Mouse (Mus musculus): ENCODE data around the gene Ing1. TPM values are rescaled to one million over a fixed set of nuclear protein-coding genes. Genes with fewer than 3 reads are reported as not detected.
"Not testable (repeated sequence)": the region's sequence is repeated elsewhere in the genome, so short reads cannot be mapped to it uniquely, and the experiment has no call there.

Ing1 gene
- polyA plus RNA-seq, 1 experiment from 2014 or later: 26.6 TPM

DNA sequence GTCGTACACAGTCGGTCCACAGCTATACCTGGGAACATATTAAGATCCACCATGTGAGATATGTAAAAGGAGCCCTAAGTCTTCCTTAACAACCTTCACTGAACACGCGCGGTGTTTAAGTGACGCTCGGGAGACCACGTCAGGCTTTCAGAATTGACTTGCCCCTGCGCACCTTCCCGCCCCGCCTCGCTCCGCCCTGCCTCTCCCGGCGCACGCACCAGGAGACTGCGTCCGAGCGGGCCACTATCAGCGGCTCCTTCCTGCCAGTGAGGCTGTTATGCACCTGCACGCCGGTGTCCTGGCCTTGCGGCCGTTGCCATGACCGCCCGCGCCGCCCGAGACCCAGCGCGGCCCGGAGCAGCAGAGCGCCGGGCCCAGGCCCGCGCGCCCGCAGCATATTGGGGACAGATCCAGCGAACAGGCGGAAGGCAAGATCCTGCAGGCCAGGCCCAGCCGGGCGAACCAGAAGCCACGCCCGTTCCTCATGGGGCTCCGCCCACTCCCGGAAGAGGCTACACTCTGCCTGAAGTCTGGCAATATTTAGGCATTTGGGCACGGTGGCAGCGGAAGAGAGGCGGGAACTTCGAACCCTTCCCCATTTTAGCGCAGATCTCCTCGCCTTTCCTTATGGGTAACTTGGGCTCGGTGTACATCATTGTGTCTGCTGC lies 5.0 kb upstream of the Ing1 start, which contains the start of gene Cars2:
Gene Cars2 (minus strand): TSS at position 503 of the 668 bp plus-strand sequence.
- Histone ChIP-seq H3K4me3 (ENCODE audit: control insufficient read depth in 1 of 2, insufficient read depth in 1 of 2, low read depth in 1 of 2, low read length in 2 of 2) (peak within 1 kb of the TSS; percentile 81 to 85), H3K27me3 (ENCODE audit: control insufficient read depth, insufficient read depth, low read length) (no peaks in the 10 kb centered on the region), H3K4me2 (ENCODE audit: low read length) (peak within 1 kb of the TSS; percentile 72), H3K9ac (ENCODE audit: low read length) (peak within 1 kb of the TSS; percentile 86), H3K9me3 (ENCODE audit: control insufficient read depth, low read length) (no peaks in the 10 kb centered on the region), H3K27ac (replicated peaks in 1 of 2; ENCODE audit: control insufficient read depth in 1 of 2, insufficient read depth in 1 of 2, low read depth in 2 of 2, low read length in 2 of 2) (peak within 1 kb of the TSS; percentile 80 to 89), H3K36me3 (ENCODE audit: control insufficient read depth, insufficient read depth, low read length) (peaks cover 17% of the 10 kb centered on the region; the same call in 1 of the 2 replicates), H3K4me1 (ENCODE audit: control insufficient read depth in 2 of 2, insufficient read depth in 2 of 2, low read length in 2 of 2) (peaks cover 0 to 17% of the 10 kb centered on the region in 2 experiments; a peak in 3 of 4 replicates)
- WGBS: under 1% methylated on average over 53 of the region's 53 CpGs
- ATAC-seq (ENCODE audit: insufficient number of reproducible peaks, insufficient read depth, low FRiP score, low read depth): peak; percentile 68

DNA sequence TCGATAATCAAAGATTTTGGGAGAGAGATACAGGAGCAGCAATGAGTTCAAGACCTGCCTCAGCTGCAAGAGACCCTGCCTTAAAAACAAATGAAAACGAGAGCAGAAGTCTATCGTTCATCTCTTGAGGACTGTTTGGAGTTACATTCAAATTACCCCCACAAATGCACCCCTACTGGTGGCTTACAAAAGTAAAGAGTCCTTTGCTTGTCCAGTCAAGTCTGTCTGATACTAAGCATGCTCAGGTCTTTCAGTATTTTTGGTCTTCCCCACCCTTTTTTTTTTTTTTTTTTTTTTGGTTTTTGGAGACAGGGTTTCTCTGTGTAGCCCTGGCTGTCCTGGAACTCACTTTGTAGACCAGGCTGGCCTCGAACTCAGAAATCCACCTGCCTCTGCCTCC lies 3.9 kb upstream of the Ing1 start:
- ATAC-seq (ENCODE audit: insufficient number of reproducible peaks, insufficient read depth, low FRiP score, low read depth); H3K27me3 ChIP-seq (ENCODE audit: control insufficient read depth, insufficient read depth, low read length); H3K4me3 ChIP-seq (ENCODE audit: control insufficient read depth in 1 of 2, insufficient read depth in 1 of 2, low read depth in 1 of 2, low read length in 2 of 2); H3K27ac ChIP-seq (replicated peaks in 1 of 2; ENCODE audit: control insufficient read depth in 1 of 2, insufficient read depth in 1 of 2, low read depth in 2 of 2, low read length in 2 of 2); H3K36me3 ChIP-seq (ENCODE audit: control insufficient read depth, insufficient read depth, low read length); H3K4me2 ChIP-seq (ENCODE audit: low read length); H3K9me3 ChIP-seq (ENCODE audit: control insufficient read depth, low read length): not testable (repeated sequence)
- 0 out of 2 replicates have a peak overlapping the region, but pooled peaks have one; percentile 86 for H3K9ac ChIP-seq (ENCODE audit: low read length)
- WGBS: 83% methylated on average over 3 of the region's 4 CpGs
- H3K4me1 ChIP-seq (ENCODE audit: control insufficient read depth in 2 of 2, insufficient read depth in 2 of 2, low read length in 2 of 2): peaks cover 0 to 17% of the 10 kb centered on the region in 2 experiments; a peak in 3 of 4 replicates

DNA sequence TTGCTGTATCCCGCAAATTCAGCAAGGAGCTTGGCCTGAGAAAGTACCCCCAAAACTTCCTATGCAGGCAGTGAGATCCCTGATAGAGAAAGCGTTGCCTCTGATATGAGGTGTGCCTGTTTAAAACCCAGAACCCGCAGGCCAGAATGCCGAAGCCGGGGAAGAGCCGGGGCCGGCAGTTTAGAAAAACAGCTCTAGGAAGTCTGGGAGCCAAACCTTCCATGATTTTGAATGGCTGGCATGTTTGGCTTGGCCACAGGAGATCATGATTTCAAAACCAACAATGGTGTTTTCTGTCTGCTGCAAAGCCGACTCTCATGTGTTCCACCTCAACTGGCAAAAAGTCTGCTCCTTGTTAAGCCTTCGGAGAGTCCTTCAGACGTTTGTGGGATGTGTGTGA lies 3.0 kb upstream of the Ing1 start:
- 72% methylated on average over 10 of the region's 10 CpGs for WGBS
- no peak overlapping the region for H3K27ac ChIP-seq (replicated peaks in 1 of 2; ENCODE audit: control insufficient read depth in 1 of 2, insufficient read depth in 1 of 2, low read depth in 2 of 2, low read length in 2 of 2)
- H3K4me2 ChIP-seq (ENCODE audit: low read length): no peak overlapping the region
- H3K27me3 ChIP-seq (ENCODE audit: control insufficient read depth, insufficient read depth, low read length): no peaks in the 10 kb centered on the region
- no peak for ATAC-seq (ENCODE audit: insufficient number of reproducible peaks, insufficient read depth, low FRiP score, low read depth)
- peaks cover 0 to 17% of the 10 kb centered on the region in 2 experiments; a peak in 3 of 4 replicates for H3K4me1 ChIP-seq (ENCODE audit: control insufficient read depth in 2 of 2, insufficient read depth in 2 of 2, low read length in 2 of 2)
- no peak overlapping the region for H3K9ac ChIP-seq (ENCODE audit: low read length)
- no peaks in the 10 kb centered on the region for H3K9me3 ChIP-seq (ENCODE audit: control insufficient read depth, low read length)
- no peak overlapping the region for H3K4me3 ChIP-seq (ENCODE audit: control insufficient read depth in 1 of 2, insufficient read depth in 1 of 2, low read depth in 1 of 2, low read length in 2 of 2)
- 0 out of 2 replicates have a peak, but pooled peaks cover 2% of the 10 kb centered on the region for H3K36me3 ChIP-seq (ENCODE audit: control insufficient read depth, insufficient read depth, low read length)

DNA sequence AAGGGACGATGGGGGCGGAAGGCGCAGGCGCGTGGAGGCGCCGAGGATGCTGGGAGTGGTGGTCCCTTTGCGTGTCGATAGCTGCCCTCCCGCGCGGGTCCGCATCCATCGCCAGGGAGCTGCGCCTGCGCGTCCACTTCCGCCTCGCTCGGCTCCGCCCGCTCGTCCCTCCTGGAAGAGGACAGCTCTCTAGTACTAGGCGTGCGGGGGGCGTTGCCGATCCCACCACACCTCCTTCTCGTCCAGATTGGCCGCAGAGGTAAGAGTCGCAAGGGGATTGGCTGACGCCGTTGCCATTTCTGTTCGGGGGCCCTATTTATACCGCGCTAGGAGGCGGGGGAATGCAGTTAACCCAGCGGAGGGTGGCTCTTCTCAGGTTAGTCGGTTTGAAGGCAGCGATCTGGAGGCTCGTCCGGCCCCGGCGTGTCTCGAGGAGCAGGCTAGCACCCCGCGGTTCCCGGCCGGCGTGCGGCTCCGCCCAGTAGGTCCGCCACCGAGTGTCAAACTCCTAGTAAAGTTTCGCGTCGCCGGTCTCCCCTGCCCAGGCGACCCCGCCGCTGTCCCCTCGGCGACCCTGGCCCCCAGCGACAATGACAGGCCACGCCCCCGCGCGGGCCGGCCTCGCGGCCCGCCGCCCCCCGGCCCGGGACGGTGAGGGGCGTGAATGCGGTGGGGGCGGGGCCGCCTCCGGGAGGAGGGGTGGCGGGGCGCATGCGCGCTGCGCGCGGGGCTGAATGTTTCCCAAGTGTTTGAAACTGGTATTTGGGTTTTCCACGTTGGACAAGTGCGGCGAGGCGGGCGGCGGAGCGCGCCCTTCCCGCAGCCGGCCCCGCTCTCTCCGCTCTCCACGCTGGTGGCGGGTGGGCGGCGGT lies 585 bp downstream of the Ing1 start:
- no peaks in the 10 kb centered on the region for H3K36me3 ChIP-seq (ENCODE audit: control insufficient read depth, insufficient read depth, low read length)

DNA sequence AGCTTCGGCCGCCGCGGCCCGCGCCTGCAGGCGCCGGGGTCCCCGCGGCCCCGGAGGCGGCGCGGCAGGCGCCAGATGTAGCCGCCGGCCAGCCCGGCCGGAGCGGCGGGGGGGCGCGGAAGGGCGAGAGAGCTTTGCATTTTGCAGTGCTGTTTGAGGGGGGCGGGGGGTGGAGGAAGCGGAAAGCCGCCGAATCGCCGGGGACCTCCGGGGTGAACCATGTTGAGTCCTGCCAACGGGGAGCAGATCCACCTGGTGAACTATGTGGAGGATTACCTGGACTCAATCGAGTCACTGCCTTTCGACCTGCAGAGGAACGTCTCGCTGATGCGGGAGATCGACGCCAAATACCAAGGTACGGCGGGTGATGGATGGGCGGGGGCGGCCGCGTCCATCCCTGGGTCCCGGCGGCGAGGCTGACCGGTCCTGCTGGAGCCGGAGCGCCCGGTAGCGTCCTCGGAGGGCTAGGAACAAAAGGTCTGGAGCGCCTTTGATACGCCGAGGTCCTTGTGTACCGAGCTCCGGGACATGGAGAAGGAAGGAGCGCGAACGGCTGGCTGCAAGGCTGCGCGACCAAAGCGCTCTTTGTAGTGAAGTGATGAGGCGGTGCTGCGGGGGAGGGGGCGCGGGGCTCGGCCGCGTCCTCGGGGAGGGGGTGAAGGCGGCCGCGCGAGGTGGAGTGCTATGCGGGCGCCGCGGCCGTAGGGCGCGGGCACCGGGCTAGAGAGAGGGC lies 1.5 kb downstream of the Ing1 start:
- Histone ChIP-seq H3K4me2 (ENCODE audit: low read length) (peak overlapping the region; percentile 83), H3K9me3 (ENCODE audit: control insufficient read depth, low read length) (no peaks in the 10 kb centered on the region), H3K4me1 (ENCODE audit: control insufficient read depth in 2 of 2, insufficient read depth in 2 of 2, low read length in 2 of 2) (peaks cover 0 to 25% of the 10 kb centered on the region in 2 experiments; a peak in 2 of 4 replicates), H3K27me3 (ENCODE audit: control insufficient read depth, insufficient read depth, low read length) (no peaks in the 10 kb centered on the region), H3K36me3 (ENCODE audit: control insufficient read depth, insufficient read depth, low read length) (peaks cover 8% of the 10 kb centered on the region), H3K9ac (ENCODE audit: low read length) (peak overlapping the region; percentile 97), H3K4me3 (ENCODE audit: control insufficient read depth in 1 of 2, insufficient read depth in 1 of 2, low read depth in 1 of 2, low read length in 2 of 2) (peak overlapping the region; percentile 86 to 96), H3K27ac (replicated peaks in 1 of 2; ENCODE audit: control insufficient read depth in 1 of 2, insufficient read depth in 1 of 2, low read depth in 2 of 2, low read length in 2 of 2) (peak overlapping the region; percentile 97 to 99)
- ATAC-seq (ENCODE audit: insufficient number of reproducible peaks, insufficient read depth, low FRiP score, low read depth): no peak
- 0% methylated on average over 82 of the region's 85 CpGs for WGBS

More for the DNA sequence above, 585 bp downstream of the Ing1 start:
- H3K27ac ChIP-seq (replicated peaks in 1 of 2; ENCODE audit: control insufficient read depth in 1 of 2, insufficient read depth in 1 of 2, low read depth in 2 of 2, low read length in 2 of 2): peak overlapping the region; percentile 97 to 99
- H3K4me1 ChIP-seq (ENCODE audit: control insufficient read depth in 2 of 2, insufficient read depth in 2 of 2, low read length in 2 of 2): peaks cover 0 to 27% of the 10 kb centered on the region in 2 experiments; a peak in 2 of 4 replicates
- H3K4me3 ChIP-seq (ENCODE audit: control insufficient read depth in 1 of 2, insufficient read depth in 1 of 2, low read depth in 1 of 2, low read length in 2 of 2): peak overlapping the region; percentile 86 to 96
- WGBS: under 1% methylated on average over 90 of the region's 103 CpGs
- H3K4me2 ChIP-seq (ENCODE audit: low read length): peak overlapping the region; percentile 83
- H3K9me3 ChIP-seq (ENCODE audit: control insufficient read depth, low read length): no peaks in the 10 kb centered on the region
- no peaks in the 10 kb centered on the region for H3K27me3 ChIP-seq (ENCODE audit: control insufficient read depth, insufficient read depth, low read length)
- ATAC-seq (ENCODE audit: insufficient number of reproducible peaks, insufficient read depth, low FRiP score, low read depth): peak; percentile 84
- peak overlapping the region; percentile 97 for H3K9ac ChIP-seq (ENCODE audit: low read length)

DNA sequence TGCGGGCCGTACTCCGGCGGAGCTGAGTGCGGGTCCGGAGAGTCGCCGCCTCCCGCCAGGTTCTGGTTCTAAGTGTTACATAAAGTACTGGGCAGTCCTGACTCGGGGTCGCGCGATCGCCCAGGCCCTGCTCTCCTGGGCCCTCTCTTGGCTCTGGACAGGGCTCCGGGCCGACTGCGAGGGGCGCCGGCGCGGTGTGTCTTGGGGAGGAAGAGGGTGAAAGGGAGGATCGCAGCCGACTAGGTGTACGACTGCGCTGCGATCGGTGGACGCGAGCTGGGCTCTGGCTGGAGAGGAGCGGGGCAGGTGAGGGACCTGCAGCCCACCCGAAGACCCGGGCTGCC lies 2.0 kb downstream of the Ing1 start:
- peak overlapping the region; percentile 86 to 96 for H3K4me3 ChIP-seq (ENCODE audit: control insufficient read depth in 1 of 2, insufficient read depth in 1 of 2, low read depth in 1 of 2, low read length in 2 of 2)
- peaks cover 14% of the 10 kb centered on the region for H3K36me3 ChIP-seq (ENCODE audit: control insufficient read depth, insufficient read depth, low read length)
- peak overlapping the region; percentile 83 for H3K4me2 ChIP-seq (ENCODE audit: low read length)
- peaks cover 0 to 25% of the 10 kb centered on the region in 2 experiments; a peak in 2 of 4 replicates for H3K4me1 ChIP-seq (ENCODE audit: control insufficient read depth in 2 of 2, insufficient read depth in 2 of 2, low read length in 2 of 2)
- peak overlapping the region; percentile 97 for H3K9ac ChIP-seq (ENCODE audit: low read length)
- no peaks in the 10 kb centered on the region for H3K9me3 ChIP-seq (ENCODE audit: control insufficient read depth, low read length)
- 1% methylated on average over 30 of the region's 32 CpGs for WGBS
- ATAC-seq (ENCODE audit: insufficient number of reproducible peaks, insufficient read depth, low FRiP score, low read depth): no peak
- no peaks in the 10 kb centered on the region for H3K27me3 ChIP-seq (ENCODE audit: control insufficient read depth, insufficient read depth, low read length)
- peak overlapping the region; percentile 87 to 99 for H3K27ac ChIP-seq (replicated peaks in 1 of 2; ENCODE audit: control insufficient read depth in 1 of 2, insufficient read depth in 1 of 2, low read depth in 2 of 2, low read length in 2 of 2)
